Mouse (Mus musculus) Muller cell, postnatal 12 days (primary cell): Measurements from ENCODE around the gene Smagp.

Experiments used
- DNase-seq: peaks from one replicate; pipeline ENCODE4 v3.0.0-alpha.2; 2015; ENCODE audit errors: inconsistent ontology term

The Smagp gene

DNA sequence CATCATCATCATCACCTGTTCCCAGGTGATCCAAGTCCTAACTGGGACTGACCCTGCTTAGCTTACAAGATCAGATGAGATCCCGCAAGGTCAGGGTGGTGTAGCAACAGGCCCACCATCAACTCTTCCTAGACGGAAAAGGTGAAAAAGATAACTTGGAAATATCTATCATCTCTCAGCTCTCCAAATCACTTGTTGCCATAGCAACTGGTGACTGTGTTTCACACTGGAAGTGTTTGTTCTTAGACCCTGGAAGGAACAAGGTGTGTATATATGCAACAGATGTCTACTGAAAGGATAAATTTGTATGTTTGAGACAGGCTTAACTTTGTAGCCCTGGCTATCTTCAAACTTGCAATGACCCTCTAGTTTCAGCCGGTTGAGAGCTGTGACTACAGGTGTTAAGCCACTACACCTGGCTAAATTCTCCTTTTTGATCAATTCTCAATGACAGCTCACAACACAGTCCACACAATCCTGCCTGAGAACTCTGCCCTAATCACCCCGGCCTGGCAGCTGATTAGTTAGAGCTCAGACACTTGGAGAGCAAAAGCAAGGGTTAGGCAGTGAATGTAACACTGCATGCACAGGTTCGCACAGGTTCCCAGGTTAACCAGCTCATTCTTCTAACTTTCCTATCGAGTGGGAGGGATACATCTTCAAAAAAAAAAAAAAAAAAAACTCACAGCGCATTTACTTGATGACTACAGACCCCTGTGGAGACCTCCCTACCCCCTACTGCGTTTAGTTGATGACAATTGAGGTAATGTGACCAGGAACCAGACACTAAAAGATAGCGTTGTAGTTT is 28.9 kb upstream of the Smagp start:
- no peak for DNase-seq

DNA sequence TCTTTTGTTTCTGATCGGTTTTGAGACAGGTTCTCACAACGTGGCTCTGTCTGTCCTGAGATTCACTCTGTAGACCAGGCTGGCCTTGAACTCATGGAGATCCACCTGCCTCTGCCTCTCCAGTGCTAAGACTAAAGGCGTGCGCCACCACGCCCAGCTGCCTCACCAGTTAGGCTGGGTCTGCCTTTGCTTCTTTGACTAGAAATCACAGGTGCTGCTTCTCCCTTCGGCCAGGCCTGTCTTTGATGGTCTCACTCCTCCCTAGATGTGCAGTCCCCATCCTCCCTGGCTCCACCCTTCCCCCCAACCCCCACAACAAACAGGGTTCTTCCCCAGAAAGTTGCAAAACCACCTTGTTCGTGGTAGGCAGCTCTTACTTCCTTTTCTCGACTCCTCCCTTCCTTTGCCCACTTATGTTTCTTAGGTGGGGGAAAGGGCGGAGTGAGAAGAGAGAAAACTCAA is 28.1 kb upstream of the Smagp start:
- no peak for DNase-seq

DNA sequence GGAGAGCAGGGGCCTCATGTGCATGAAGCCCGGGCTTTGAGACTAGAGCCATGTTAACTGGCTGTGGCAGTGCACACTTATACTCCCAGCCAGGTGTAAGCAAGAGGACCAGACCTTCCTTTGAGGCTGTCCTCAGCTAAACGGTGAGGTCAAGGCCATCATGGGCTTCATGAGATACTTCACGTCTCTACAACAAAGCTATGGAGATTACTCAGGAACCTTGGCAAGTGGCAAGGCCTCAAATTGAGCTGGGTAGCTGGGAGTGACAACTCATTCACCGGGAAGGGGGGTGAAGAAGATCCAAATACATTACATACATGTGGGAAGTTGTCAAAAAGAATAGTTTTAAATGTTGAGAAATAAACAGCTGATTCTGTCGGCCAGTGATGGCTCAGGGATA is 24.1 kb upstream of the Smagp start:
- no peak for DNase-seq

DNA sequence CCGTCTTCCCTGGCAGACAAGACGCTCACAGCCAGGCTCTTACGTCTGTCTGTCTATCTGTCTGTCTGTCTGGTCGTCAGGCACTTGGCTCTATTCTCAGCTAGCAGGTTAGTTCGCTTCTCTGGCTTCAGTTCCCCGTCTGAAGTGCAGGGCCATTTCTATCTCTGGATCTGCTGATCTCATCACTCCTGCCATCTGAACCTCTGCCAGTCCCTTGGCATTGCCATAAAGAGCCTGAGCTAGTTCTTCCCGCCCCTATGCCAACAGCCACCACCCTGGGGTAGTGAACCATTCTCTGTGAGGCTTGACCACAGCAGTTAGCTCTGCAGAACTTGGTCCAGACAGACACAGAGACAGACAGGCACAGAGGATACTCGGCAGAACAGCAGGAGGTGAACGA is 23.6 kb upstream of the Smagp start:
- peak; percentile 38 for DNase-seq

DNA sequence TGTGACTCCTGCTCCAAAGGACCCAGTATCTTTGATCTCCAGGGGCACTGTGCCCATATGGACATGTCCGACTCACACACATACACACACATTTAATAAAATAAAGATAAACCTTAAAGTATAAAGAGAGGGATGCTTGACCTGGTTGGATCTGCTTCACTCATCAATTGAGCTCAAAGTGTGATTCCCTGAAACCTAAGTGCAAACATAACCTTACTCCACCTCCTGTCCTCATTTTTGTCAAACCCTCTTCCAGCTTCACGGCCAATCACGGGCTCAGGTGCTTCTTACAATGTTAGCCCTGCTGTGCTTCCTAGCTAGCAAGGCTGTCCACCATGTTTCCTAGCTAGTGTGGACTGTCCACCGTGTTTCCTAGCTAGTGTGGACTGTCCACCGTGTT is 18.5 kb upstream of the Smagp start:
- DNase-seq, result no peak

DNA sequence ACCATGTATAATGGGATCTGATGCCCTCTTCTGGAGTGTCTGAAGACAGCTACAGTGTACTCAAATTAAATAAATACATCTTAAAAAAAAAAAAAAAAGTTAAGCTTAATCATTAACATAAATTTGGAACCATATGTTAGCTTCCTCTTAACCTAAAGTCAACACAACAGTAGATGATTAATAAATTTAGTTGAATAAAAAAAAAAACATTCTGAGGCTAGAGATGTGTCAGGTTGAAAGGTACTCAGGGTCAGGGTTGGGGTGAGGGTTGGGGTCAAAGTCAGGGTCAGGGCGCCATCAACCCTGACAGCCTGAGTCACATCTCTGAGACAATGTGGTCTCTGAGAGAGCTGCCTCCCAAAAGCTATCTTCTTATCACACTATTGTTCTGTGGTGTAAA is 17.5 kb upstream of the Smagp start:
- DNase-seq, result no peak

DNA sequence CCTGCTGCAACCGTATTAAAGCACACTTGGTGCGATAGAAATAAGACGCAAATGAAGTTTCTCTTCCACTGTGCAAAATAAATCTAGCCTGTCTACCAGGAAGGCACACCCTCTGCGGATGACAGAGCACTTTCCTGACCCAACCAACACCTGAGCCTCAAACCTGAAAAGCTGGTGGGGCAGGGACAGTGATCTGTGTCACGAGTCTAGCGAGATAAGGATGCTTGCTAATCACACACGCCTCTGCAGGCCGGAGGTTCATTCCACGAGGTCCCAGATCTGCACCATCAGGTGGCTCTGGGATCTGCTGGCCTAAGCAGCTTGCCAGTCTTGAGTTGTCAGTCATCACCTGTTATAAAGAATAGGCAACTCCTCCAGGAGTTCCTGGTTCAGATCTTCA is 14.9 kb upstream of the Smagp start:
- no peak for DNase-seq

DNA sequence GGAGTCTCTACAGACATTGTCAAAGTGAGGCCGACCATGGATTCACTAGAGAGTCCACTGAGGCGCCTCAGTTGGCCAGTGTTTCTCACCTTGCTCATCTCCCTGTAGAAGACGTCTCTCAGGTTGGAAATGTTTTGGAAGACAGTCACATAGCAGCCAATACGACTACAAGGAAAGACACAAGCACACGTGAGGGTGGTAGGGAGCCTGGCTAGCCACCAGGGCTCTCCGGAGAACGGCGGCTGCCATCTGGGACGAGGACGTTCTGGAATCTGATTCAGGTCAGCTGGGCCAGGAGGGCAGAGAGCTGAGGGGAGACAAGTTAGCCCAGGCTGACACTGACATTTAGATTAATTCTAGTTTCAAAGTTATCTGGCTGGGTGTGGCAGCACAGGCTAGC is 13.4 kb upstream of the Smagp start:
- no peak for DNase-seq

DNA sequence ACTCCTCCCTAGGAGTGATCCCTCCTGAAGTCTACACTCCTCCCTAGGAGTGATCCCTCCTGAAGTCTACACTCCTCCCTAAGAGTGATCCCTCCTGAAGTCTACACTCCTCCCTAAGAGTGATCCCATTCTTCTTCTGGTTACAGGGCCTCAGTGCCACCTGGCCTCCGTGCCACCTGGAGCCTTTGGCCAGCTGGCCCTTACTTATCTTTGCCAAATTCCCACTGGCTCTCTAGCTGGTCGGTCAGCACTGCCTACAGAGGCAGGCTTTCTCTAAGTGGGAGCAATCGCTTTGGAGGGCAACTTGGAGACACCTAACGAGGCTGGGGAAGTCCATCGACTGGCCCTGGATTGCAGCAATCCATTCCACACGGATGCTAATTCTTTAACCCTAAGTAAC is 9.4 kb upstream of the Smagp start:
- DNase-seq, result no peak

DNA sequence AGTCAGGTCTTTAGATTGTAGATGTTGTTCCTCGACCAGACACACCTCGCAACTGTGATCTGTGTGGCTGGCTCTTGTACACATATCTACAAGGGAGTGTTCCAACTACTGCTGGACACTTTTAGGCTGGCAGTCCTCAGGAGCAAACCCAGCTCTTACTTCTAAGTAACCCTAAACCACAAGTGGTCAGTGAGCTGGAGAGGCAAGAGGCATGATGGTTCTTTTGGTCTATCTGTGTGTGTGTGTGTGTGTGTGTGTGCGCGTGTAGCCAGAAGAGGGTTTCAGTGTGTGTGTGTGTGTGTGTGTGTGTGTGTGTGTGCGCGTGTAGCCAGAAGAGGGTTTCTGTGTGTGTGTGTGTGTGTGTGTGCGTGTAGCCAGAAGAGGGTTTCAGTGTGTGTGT is 5.7 kb upstream of the Smagp start:
- no peak for DNase-seq

DNA sequence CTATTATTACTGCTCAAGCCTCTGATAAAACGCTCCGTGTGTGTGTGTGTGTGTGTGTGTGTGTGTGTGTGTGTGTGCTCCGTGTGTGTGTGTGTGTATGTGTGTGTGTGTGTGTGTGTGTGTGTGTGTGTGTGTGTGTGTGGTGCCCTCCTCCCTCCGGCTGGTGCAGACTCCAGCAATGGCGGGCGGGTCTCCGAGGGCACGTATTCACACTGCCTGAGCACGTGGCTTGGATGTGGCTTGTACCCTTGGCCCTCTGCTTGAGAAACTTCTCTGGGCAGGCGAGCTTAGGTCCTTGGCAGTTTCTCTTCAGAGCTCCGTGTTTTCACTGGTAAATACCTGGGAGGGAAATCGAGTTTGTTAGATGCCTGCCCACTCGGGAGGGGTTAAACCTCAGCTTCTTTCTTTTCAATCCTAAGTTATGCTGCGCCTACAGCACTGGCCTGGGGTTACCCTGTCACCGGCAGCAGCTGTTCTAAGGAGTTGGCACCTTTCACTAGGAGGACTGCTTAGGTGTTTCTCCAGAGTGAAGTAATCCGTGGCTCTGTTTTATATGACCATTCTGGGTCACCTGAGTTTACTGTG is 4.6 kb upstream of the Smagp start:
- DNase-seq, result no peak

DNA sequence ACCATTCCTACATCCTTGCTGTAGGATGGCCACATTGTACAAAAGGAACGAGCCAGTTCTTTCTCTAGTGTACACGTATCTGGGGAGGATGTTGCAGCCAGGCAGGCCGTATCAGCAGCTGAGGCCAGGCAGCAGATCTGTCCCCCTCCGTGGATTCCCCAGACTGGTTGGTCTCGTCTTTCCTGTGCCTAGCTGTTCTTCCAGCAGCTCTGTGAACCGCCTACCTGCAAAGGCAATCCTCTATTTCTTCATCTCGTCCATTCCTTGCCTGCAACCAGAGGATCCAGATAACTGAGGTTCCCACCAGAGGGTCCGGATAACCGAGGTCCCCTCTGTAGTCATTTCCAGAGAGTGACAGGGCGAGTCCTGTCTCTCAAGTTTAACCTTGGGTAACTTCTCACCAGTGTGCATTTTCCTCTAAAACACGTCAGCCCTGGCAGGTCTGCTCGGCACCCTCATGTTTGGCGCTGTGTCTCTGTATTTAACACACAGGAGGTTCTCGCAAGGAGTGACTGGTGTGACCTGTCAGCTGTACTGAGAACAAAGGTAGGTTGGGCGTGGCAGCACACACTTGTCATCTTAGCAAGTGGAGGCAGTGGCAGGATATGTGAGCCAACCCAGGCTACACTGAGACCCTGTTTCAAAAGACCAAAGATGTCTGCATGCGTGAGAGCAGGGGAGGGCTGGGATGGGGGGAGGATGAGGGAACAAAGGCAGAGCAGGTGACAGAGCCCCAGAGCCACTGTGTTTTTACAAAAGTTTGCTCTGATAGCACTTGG is 3.4 kb upstream of the Smagp start:
- DNase-seq, result peak; percentile 7

DNA sequence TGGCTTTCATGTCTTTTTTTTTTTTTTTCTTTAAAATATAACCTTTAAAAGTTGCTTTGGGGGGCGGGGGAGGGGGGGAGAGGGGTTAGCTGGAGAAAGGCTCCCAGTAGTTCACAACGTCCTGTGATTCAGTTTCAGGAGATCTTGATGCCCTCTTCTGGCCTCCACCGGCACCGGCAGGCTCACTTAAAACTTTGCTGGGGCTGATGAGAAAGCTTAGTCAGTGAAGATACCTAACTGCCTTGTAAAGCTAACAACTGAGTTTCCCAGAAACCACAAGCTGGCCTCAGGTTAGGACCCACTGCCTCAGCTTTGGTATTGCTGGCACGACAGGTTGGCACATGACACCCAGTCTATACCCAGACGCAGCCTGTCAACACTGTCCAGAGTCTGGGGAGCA is 921 bp upstream of the Smagp start:
- peak; percentile 40 for DNase-seq

DNA sequence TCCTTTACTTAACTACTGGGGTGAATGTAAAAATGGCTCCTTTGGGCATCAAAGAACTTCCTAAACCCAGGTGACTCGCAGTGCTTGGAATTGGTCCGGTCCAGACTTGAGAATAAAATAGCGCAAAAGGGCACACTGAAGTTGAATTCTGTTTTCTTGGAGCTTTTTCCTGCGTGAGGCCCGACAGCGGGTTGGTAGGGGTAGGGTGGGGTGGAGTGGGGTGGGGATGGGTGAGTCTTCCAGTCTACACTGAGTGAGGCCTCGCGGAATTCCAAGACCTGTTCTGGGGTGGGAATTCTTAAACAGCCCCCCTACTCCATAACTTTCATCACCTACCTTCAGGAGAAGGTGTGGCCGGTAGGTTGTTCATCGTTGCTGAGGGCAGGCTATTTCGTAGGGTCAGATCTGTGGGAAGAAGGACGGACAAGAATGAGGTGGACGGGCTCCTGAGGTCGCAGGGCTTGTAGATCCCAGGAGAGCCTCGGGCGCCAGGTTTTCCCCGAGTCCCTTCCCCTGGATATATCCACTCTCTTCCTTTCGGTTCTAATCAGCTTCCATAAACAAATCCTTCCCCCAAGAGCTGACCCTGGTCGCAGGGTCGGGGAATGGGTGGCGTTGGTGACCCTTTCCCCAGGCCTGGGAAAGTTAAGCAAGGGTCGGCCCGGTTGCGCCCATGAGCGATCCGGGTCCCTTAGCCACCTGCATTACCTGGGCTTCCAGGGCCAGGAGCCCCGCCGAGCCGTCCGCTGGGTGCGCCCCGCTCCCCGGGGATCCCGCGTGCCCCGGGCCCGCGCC is 692 bp downstream of the Smagp start:
- DNase-seq, result no peak

DNA sequence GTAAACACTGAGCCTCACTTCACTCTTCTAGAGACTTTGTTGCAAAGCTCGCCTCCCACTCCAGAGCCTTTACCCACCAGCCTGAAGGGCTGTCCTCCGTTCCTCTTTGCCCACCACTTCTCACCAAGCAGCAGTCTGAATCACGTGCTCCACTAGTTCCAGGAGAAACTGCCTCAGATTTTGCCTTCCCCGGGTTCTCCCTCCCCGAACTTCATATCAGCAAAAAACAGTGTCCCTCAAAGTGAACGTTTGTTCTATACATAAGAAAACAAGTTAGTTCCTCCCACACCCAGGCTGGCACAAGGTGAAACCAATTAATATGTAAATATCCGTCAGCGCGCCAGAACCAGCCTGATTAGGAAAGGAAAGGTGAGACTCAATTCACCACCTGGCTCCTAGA is 1.5 kb downstream of the Smagp start:
- no peak for DNase-seq

DNA sequence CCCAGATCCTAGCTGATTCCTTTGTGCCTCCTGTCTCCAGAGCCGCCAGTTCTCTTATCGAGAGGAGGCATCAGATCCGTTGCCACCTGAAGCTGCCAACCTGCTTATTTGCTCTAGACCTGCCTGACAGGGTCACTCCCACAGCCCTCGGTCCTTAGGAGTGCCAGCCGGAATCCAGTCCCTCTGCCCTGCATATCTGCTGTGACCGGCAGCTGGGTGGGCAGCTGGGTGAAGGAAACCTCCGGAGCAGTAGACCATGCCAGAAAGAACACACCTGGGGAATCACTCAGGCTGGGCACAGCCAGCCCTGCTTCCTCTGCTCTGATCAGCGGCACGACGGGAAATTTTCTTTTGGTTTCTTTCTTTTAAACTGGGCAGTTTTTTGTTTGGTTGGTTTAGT is 3.4 kb downstream of the Smagp start:
- DNase-seq, result no peak

DNA sequence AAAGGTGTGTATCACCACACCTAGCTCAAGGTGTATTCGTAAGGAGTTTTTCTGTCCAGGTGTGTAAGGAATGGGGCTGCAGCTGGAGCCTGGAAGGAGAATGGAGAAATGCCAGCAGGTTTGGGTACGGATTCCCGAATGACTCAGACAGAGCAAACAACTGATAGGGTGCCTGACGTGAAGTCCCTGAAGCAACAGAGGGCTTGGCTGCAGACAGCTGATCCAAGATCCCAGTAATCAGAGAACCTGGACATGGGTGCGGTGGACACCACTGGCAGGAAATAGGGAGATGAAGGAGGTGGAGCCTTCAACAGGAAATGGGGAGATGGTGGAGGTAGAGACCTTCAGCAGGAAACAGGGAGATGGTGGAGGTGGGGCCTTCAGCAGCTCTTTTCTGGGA is 4.4 kb downstream of the Smagp start:
- no peak for DNase-seq

DNA sequence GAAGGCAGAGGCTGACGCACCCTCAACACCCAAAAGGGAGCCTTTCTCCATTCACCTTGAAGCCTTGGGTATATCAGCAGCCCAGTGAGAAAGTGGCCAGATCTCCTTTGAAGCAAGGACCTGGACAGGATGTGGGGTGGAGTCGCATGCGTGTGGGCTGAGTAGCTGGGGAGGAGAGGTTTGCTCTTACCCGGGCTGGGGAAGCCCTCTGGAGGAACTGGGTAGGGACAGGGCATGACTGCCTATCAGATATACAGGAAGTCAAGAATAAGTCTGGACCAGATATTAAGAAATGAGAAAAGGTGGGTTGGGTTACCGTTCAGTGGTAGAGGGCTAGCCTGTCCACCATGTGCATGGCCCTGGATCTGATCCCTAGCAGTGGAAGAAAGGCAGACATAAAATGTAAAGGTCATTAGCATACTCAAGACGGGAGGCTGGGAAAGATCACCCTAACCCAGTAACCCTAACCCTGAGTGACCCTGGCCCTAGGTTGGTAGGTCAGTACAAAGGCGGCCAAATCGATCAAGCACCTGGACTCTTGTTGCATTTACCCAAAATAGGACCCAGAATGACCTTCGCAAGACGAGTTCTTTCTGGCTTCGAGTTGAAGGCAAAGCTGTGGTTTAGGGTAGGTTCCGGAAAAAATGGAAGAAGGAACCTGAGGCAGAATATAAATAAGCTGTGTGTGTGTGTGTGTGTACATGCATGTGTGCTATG is 5.1 kb downstream of the Smagp start:
- no peak for DNase-seq

DNA sequence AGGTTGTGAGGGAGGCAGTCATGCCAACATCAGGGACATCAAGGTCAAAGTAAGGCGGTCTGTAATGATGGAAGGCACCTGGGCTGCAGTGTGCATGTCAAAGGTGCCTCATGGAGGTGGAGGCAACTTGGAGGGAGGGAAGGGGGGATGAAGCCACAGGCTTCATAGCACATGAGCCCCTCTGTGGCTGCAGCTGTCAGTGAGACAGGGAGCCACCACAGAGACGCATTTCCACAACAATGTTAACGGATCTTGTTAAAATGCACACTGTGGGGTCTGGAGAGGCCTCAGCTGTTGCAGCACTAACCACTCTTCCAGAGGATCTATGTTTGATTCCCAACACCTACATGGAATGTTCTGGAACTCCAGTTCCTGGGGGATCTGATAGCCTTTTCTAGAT is 6.6 kb downstream of the Smagp start:
- DNase-seq, result no peak

DNA sequence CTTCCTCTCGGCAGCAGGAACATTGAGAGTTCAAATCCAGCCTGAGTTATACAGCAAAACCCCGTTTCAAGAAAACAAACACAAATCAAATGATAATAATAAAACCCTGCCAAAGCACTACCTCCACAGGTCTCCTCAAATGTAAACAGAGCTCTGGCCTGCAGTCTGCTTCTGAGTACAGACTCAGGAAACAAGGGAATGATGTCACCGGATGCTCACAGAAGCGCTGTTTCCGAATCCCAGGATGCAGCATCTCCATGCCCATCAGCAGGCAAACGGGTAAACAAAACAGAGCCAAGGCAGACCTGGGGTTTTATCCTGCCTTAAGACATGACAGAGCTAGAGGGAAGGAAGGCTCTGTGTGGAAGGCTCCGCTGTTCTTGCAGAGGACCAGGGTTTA is 7.9 kb downstream of the Smagp start:
- DNase-seq, result no peak

DNA sequence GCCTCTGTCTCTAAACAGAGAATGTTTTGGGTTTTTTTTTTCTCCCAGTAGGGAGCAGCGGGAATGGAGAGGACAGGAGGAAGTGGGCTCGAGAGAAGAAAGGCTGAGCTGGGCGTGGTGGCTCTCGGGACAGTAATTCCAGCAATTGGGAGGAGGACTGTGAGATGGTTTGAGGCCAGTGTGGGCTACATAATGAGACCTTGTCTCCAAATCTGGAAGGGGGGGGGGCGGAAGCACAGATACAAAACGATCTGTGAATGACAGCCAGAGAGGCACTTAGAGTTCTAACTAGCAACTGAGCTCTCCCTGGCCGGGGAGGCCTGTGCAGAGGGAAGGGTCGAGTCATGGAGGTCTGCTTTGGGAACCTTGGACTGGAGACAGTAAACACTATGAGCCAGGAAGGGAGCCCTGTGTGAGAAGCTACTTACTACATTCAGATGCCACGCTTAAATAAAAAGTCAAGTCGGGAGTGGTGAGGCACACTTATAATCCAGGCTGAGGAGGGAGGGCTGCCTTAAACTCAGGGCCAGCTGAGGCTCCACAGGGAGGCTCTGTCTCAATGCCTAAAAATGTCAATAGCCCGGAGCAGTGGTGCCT is 8.9 kb downstream of the Smagp start:
- DNase-seq, result peak; percentile 73
